Mouse (Mus musculus) inflammation-experienced regulatory T-cells, adult 6 months (primary cell): ENCODE measurements around the gene Pou6f1. TPM values are rescaled to one million over a fixed set of nuclear protein-coding genes. Genes with fewer than 3 reads are reported as not detected.
A peak's percentile ranks its signal among the peaks of the same experiment; 100 is the strongest.
"Not testable (repeated sequence)": the region's sequence is repeated elsewhere in the genome, so short reads cannot be mapped to it uniquely, and the experiment has no call there.

Source experiments
- ATAC-seq: one replicate; pipeline ENCODE4 v1.8.0; 2017
- polyA plus RNA-seq, 3 experiments: library from polyadenylated mRNA; unstranded; fragments of 100-300 nt; shearing (Covaris generic); gene quantifications; one replicate each; pipeline ENCODE4 v1.2.1; 2017

Gene Pou6f1
- polyA plus RNA-seq, 3 experiments from 2014 or later: 7.4 to 19.8 (median 18.8) TPM

- ATAC-seq: no peak
Observed at GRCm38 (mm10) chr15:100574378-100574777, 25.4 kb downstream of the Pou6f1 start.

- ATAC-seq: no peak
Observed at GRCm38 (mm10) chr15:100573946-100574345, 25.8 kb downstream of the Pou6f1 start.

- no peak for ATAC-seq
Observed at GRCm38 (mm10) chr15:100569239-100569638, 30.5 kb downstream of the Pou6f1 start.

GRCm38 (mm10) chr15:100566531-100566930 is 33.3 kb downstream of the Pou6f1 start:
- ATAC-seq: no peak

- no peak for ATAC-seq
Observed at GRCm38 (mm10) chr15:100557705-100558433, 41.9 kb downstream of the Pou6f1 start.

GRCm38 (mm10) chr15:100556378-100556777 is 43.4 kb downstream of the Pou6f1 start:
- ATAC-seq: no peak

- ATAC-seq: no peak
Observed at GRCm38 (mm10) chr15:100555965-100556364, 43.8 kb downstream of the Pou6f1 start.

- ATAC-seq: peak; percentile 100
Observed at GRCm38 (mm10) chr15:100551326-100552307, 48.2 kb downstream of the Pou6f1 start, which contains the start of gene Tfcp2. Tfcp2 (minus strand) TSS chr15:100552008.

- no peak for ATAC-seq
Observed at GRCm38 (mm10) chr15:100550280-100550679, 49.5 kb downstream of the Pou6f1 start.

- not testable (repeated sequence) for ATAC-seq
Observed at GRCm38 (mm10) chr15:100543651-100544030, 56.1 kb downstream of the Pou6f1 start.

GRCm38 (mm10) chr15:100542876-100543650 is 56.7 kb downstream of the Pou6f1 start:
- not testable (repeated sequence) for ATAC-seq

- ATAC-seq: no peak
Observed at GRCm38 (mm10) chr15:100541426-100541825, 58.4 kb downstream of the Pou6f1 start.

GRCm38 (mm10) chr15:100541001-100541400 is 58.8 kb downstream of the Pou6f1 start:
- not testable (repeated sequence) for ATAC-seq

- ATAC-seq: no peak
Observed at GRCm38 (mm10) chr15:100539411-100539810, 60.4 kb downstream of the Pou6f1 start.

- peak; percentile 68 for ATAC-seq
Observed at GRCm38 (mm10) chr15:100537913-100538312, 61.9 kb downstream of the Pou6f1 start.

- ATAC-seq: no peak
Observed at GRCm38 (mm10) chr15:100527900-100528299, 71.9 kb downstream of the Pou6f1 start.

- no peak for ATAC-seq
Observed at GRCm38 (mm10) chr15:100525405-100525804, 74.4 kb downstream of the Pou6f1 start.

Other genes with a start within 250 kb of the Pou6f1 start
- gene Methig1, start 246.8 kb downstream of the Pou6f1 start, polyA plus RNA-seq: under 1 TPM in 1 of 3 experiments, not detected in 2; 0.36 TPM
- not detected for gene Mettl7a2, start 246.8 kb downstream of the Pou6f1 start, polyA plus RNA-seq
- not detected for gene Higd1c, start 235.4 kb downstream of the Pou6f1 start, polyA plus RNA-seq
- gene Gm5475, start 177.8 kb downstream of the Pou6f1 start, polyA plus RNA-seq: under 1 TPM in 2 of 3 experiments, not detected in 1; 0.26 to 0.49 TPM
- gene Slc11a2, start 174.9 kb downstream of the Pou6f1 start, polyA plus RNA-seq: 10 to 100 TPM; 20.5 to 30.5 (median 26.7) TPM
- 10 to 100 TPM; 24.6 to 58.8 (median 54.5) TPM for gene Letmd1, start 131.0 kb downstream of the Pou6f1 start, polyA plus RNA-seq
- gene Csrnp2, start 104.5 kb downstream of the Pou6f1 start, polyA plus RNA-seq: 1 to 10 TPM in 2 of 3 experiments, under 1 TPM in 1; 0.91 to 1.8 (median 1.5) TPM
- gene Tfcp2, start 48.0 kb downstream of the Pou6f1 start, polyA plus RNA-seq: 1 to 10 TPM; 3.7 to 8.4 (median 5.6) TPM
- 100 to 1,000 TPM; 722 to 762 (median 736) TPM for gene Dazap2, start 15.4 kb upstream of the Pou6f1 start, polyA plus RNA-seq
- gene Smagp, start 37.0 kb upstream of the Pou6f1 start, polyA plus RNA-seq: 1 to 10 TPM in 1 of 3 experiments, not detected in 2; 1.3 TPM
- gene Bin2, start 69.6 kb upstream of the Pou6f1 start, polyA plus RNA-seq: 100 to 1,000 TPM; 292 to 493 (median 317) TPM
- gene Cela1, start 87.9 kb upstream of the Pou6f1 start, polyA plus RNA-seq: 10 to 100 TPM in 1 of 3 experiments, 1 to 10 TPM in 2; 6.8 to 12.6 (median 8.2) TPM
- 10 to 100 TPM; 55.3 to 67.0 (median 65.0) TPM for gene Galnt6, start 129.4 kb upstream of the Pou6f1 start, polyA plus RNA-seq
- gene Slc4a8, start 161.8 kb upstream of the Pou6f1 start, polyA plus RNA-seq: 10 to 100 TPM in 1 of 3 experiments, 1 to 10 TPM in 2; 7.4 to 10.9 (median 9.1) TPM